Mouse (Mus musculus) lung, adult 2 months (tissue): ENCODE results near the gene Slc38a1.

Experiments
- CTCF ChIP-seq: fragments of 200-500 bp; IDR thresholded peaks from 2 replicates; pipeline ENCODE4 v1.5.1; 2011; ENCODE audit warnings: mild to moderate bottlenecking, low read length, control low read depth; ENCODE audit not compliant: insufficient read depth
- POLR2A ChIP-seq: fragments of 200-500 bp; IDR thresholded peaks from 2 replicates; pipeline ENCODE4 v1.6.1; 2011; ENCODE audit warnings: low read depth, mild to moderate bottlenecking, control low read depth, low read length, borderline replicate concordance; ENCODE audit errors: extremely low read depth

- TF ChIP-seq POLR2A (no peak), CTCF (no peak)
These were observed 27.0 kb upstream of the Slc38a1 start for GRCm38 (mm10) chr15:96669721-96670120.
